Mouse (Mus musculus): ENCODE data around the gene Gm4763. TPM values are rescaled to one million over a fixed set of nuclear protein-coding genes. Genes with fewer than 3 reads are reported as not detected.
"Not testable (repeated sequence)": the region's sequence is repeated elsewhere in the genome, so short reads cannot be mapped to it uniquely, and the experiment has no call there.

Gene Gm4763
- not detected for total RNA-seq (2021)

GRCm38 (mm10) chr7:24726808-24727207 lies at the start of gene Gm4763:
TSS of gene Gm4763 (minus strand) at chr7:24726908.
- not testable (repeated sequence) for DNase-seq (ENCODE audit: extremely low spot score in 1 of 2, low spot score in 1 of 2)

GRCm38 (mm10) chr7:24776145-24776544 lies 49.4 kb upstream of the Gm4763 start:
- DNase-seq (ENCODE audit: extremely low spot score in 1 of 2, low spot score in 1 of 2) = no peak

GRCm38 (mm10) chr7:24773942-24774535 lies 47.3 kb upstream of the Gm4763 start:
- no peak for DNase-seq (ENCODE audit: extremely low spot score in 1 of 2, low spot score in 1 of 2)

GRCm38 (mm10) chr7:24771361-24771760 lies 44.7 kb upstream of the Gm4763 start:
- DNase-seq (ENCODE audit: extremely low spot score in 1 of 2, low spot score in 1 of 2) = no peak

GRCm38 (mm10) chr7:24762574-24762973 lies 35.9 kb upstream of the Gm4763 start:
- DNase-seq (ENCODE audit: extremely low spot score in 1 of 2, low spot score in 1 of 2) = no peak

GRCm38 (mm10) chr7:24761161-24761560 lies 34.5 kb upstream of the Gm4763 start:
- DNase-seq (ENCODE audit: extremely low spot score in 1 of 2, low spot score in 1 of 2) = no peak

- DNase-seq (ENCODE audit: extremely low spot score in 1 of 2, low spot score in 1 of 2) = no peak
These were observed 33.5 kb upstream of the Gm4763 start, which contains the start of gene Cd177 for GRCm38 (mm10) chr7:24760211-24760610. TSS of gene Cd177 (minus strand) at chr7:24760311.

GRCm38 (mm10) chr7:24758520-24758919 lies 31.8 kb upstream of the Gm4763 start:
- no peak for DNase-seq (ENCODE audit: extremely low spot score in 1 of 2, low spot score in 1 of 2)

- no peak for DNase-seq (ENCODE audit: extremely low spot score in 1 of 2, low spot score in 1 of 2)
These were observed 26.8 kb upstream of the Gm4763 start for GRCm38 (mm10) chr7:24753476-24753875.

- no peak for DNase-seq (ENCODE audit: extremely low spot score in 1 of 2, low spot score in 1 of 2)
These were observed 24.9 kb upstream of the Gm4763 start for GRCm38 (mm10) chr7:24751610-24752009.

- no peak for DNase-seq (ENCODE audit: extremely low spot score in 1 of 2, low spot score in 1 of 2)
These were observed 24.0 kb upstream of the Gm4763 start for GRCm38 (mm10) chr7:24750695-24751094.

GRCm38 (mm10) chr7:24735970-24736670 lies 9.4 kb upstream of the Gm4763 start:
- no peak for DNase-seq (ENCODE audit: extremely low spot score in 1 of 2, low spot score in 1 of 2)

GRCm38 (mm10) chr7:24715039-24715438 lies 11.7 kb downstream of the Gm4763 start:
- no peak for DNase-seq (ENCODE audit: extremely low spot score in 1 of 2, low spot score in 1 of 2)

GRCm38 (mm10) chr7:24708832-24709292 lies 17.8 kb downstream of the Gm4763 start, which contains the start of gene BC049730:
TSS of gene BC049730 (plus strand) at chr7:24709242.
- no peak for DNase-seq (ENCODE audit: extremely low spot score in 1 of 2, low spot score in 1 of 2)

- DNase-seq (ENCODE audit: extremely low spot score in 1 of 2, low spot score in 1 of 2) = not testable (repeated sequence)
These were observed 23.9 kb downstream of the Gm4763 start for GRCm38 (mm10) chr7:24702841-24703240.

GRCm38 (mm10) chr7:24697891-24698290 lies 28.8 kb downstream of the Gm4763 start:
- DNase-seq (ENCODE audit: extremely low spot score in 1 of 2, low spot score in 1 of 2) = not testable (repeated sequence)

GRCm38 (mm10) chr7:24692693-24693092 lies 34.0 kb downstream of the Gm4763 start:
- DNase-seq (ENCODE audit: extremely low spot score in 1 of 2, low spot score in 1 of 2) = not testable (repeated sequence)

GRCm38 (mm10) chr7:24687519-24687918 lies 39.2 kb downstream of the Gm4763 start:
- not testable (repeated sequence) for DNase-seq (ENCODE audit: extremely low spot score in 1 of 2, low spot score in 1 of 2)

- not testable (repeated sequence) for DNase-seq (ENCODE audit: extremely low spot score in 1 of 2, low spot score in 1 of 2)
These were observed 42.6 kb downstream of the Gm4763 start for GRCm38 (mm10) chr7:24684121-24684520.

GRCm38 (mm10) chr7:24676575-24676974 lies 50.1 kb downstream of the Gm4763 start, which contains the start of gene Tex101:
TSS of gene Tex101 (minus strand) at chr7:24676675.
- DNase-seq (ENCODE audit: extremely low spot score in 1 of 2, low spot score in 1 of 2) = no peak

- no peak for DNase-seq (ENCODE audit: extremely low spot score in 1 of 2, low spot score in 1 of 2)
These were observed 54.7 kb downstream of the Gm4763 start for GRCm38 (mm10) chr7:24671944-24672439.
